In the genomic region with DNA sequence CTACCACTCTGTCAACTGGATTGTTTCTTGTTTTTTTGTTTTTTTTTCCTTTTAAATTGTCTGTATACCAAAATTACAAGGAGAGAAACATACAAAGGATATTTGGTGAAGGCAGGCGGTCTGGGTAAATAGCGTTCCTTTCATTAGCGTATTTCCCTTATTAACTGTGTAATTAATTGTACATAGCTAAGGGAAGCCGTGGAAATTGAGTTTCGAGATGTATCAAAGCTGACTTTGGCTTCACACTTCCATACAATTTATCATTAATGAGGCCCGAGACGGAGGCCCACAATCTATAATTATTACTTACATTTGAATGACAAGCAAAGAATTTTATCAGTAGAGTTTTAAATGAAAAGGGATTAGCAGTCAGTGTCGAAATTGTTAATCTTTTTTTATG, we compare ENCODE assay signal across 24 mouse cellular contexts.
DNase-seq lines count a peak whose midpoint lies in the region; ATAC-seq and TF ChIP-seq lines count a peak whose summit lies in the region.
"Had no signal": no experiment of that assay in that cellular context is flagged by ENCODE, and none has a peak within 500 bp of the region (broad histone marks: within the 10 kb centered on the region; RNA-seq: fewer than 3 reads in every experiment).

No protein-coding gene starts in this region.

- H3K9ac ChIP-seq in hindbrain, embryonic 12.5 days = no peak overlapping the region
- H3K9ac ChIP-seq in hindbrain, postnatal 0 days (replicated peaks; ENCODE audit: low read length) = no peak overlapping the region
- H3K9ac ChIP-seq in forebrain, embryonic 14.5 days (ENCODE audit: low read length) = 0 out of 2 replicates have a peak overlapping the region, but pooled peaks have one; percentile 18
- peak overlapping the region; percentile 14; the same call in 1 of the 2 replicates for H3K9ac ChIP-seq in midbrain, postnatal 0 days (replicated peaks; ENCODE audit: low read length, poor library complexity, severe bottlenecking)
- H3K9ac ChIP-seq: liver, embryonic 14.5 days; lung, embryonic 15.5 days had no signal

- no peaks in the 10 kb centered on the region for H3K27me3 ChIP-seq in hindbrain, embryonic 12.5 days
- H3K27me3 ChIP-seq in hindbrain, postnatal 0 days (ENCODE audit: insufficient read depth, low read length) = no peaks in the 10 kb centered on the region
- no peaks in the 10 kb centered on the region for H3K27me3 ChIP-seq in forebrain, embryonic 14.5 days (replicated peaks; ENCODE audit: control insufficient read depth, insufficient read depth, low read length)
- H3K27me3 ChIP-seq in midbrain, embryonic 10.5 days (ENCODE audit: low read depth, poor library complexity, severe bottlenecking) = no peaks in the 10 kb centered on the region
- H3K27me3 ChIP-seq in midbrain, postnatal 0 days (ENCODE audit: insufficient read depth, low read length) = no peaks in the 10 kb centered on the region
- no peaks in the 10 kb centered on the region for H3K27me3 ChIP-seq in embryonic facial prominence, embryonic 10.5 days (replicated peaks; ENCODE audit: low read depth, poor library complexity, severe bottlenecking)
- H3K27me3 ChIP-seq: lung, embryonic 15.5 days had no signal

- peak overlapping the region; percentile 75; the same call in 1 of the 2 replicates for H3K27ac ChIP-seq in hindbrain, embryonic 12.5 days
- H3K27ac ChIP-seq in hindbrain, postnatal 0 days = no peak overlapping the region
- H3K27ac ChIP-seq in forebrain, embryonic 14.5 days (ENCODE audit: low read depth, low read length) = peak overlapping the region; percentile 58
- peak overlapping the region; percentile 82 for H3K27ac ChIP-seq in midbrain, embryonic 10.5 days (replicated peaks)
- H3K27ac ChIP-seq in midbrain, postnatal 0 days (ENCODE audit: low read depth, low read length) = peak overlapping the region; percentile 83
- H3K27ac ChIP-seq in embryonic facial prominence, embryonic 10.5 days (replicated peaks) = no peak overlapping the region
- H3K27ac ChIP-seq: gastrocnemius, adult 2 months; liver, embryonic 14.5 days; lung, embryonic 15.5 days; macrophage had no signal

- H3K36me3 ChIP-seq in hindbrain, embryonic 12.5 days = peaks cover 6% of the 10 kb centered on the region; the same call in 1 of the 2 replicates
- no peaks in the 10 kb centered on the region for H3K36me3 ChIP-seq in hindbrain, postnatal 0 days (ENCODE audit: insufficient read depth, low read length)
- 0 out of 2 replicates have a peak, but pooled peaks cover 3% of the 10 kb centered on the region for H3K36me3 ChIP-seq in forebrain, embryonic 14.5 days (ENCODE audit: control insufficient read depth, insufficient read depth, low read length)
- H3K36me3 ChIP-seq in midbrain, embryonic 10.5 days = peaks cover 67% of the 10 kb centered on the region
- no peaks in the 10 kb centered on the region for H3K36me3 ChIP-seq in midbrain, postnatal 0 days (ENCODE audit: insufficient read depth, low read length)
- peaks cover 9% of the 10 kb centered on the region; the same call in 1 of the 2 replicates for H3K36me3 ChIP-seq in embryonic facial prominence, embryonic 10.5 days (replicated peaks)
- H3K36me3 ChIP-seq: G1E; lung, embryonic 15.5 days had no signal

- no peak overlapping the region for H3K4me2 ChIP-seq in hindbrain, embryonic 12.5 days (replicated peaks)
- H3K4me2 ChIP-seq in hindbrain, postnatal 0 days (ENCODE audit: low read depth, low read length) = no peak overlapping the region
- H3K4me2 ChIP-seq in forebrain, embryonic 14.5 days (ENCODE audit: low read length) = no peak overlapping the region
- no peak overlapping the region for H3K4me2 ChIP-seq in midbrain, postnatal 0 days (ENCODE audit: low read depth, low read length, poor library complexity, severe bottlenecking)
- H3K4me2 ChIP-seq: heart, embryonic 11.5 days; lung, embryonic 15.5 days had no signal

- no peak for TF ChIP-seq CTCF in hindbrain, postnatal 0 days (IDR thresholded peaks at IDR 0.05; ENCODE audit: low read depth)
- no peak for TF ChIP-seq CTCF in midbrain, postnatal 0 days (IDR thresholded peaks at IDR 0.05)

- WGBS in hindbrain, embryonic 12.5 days = 53% methylated on average over 8 of the region's 8 CpGs
- WGBS in hindbrain, postnatal 0 days = 44% methylated on average over 8 of the region's 8 CpGs
- 9% methylated on average over 8 of the region's 8 CpGs for WGBS in forebrain, embryonic 14.5 days
- WGBS in midbrain, embryonic 10.5 days = 58% methylated on average over 8 of the region's 8 CpGs
- 25% methylated on average over 8 of the region's 8 CpGs for WGBS in midbrain, postnatal 0 days
- 83% methylated on average over 8 of the region's 8 CpGs for WGBS in embryonic facial prominence, embryonic 10.5 days

- peaks cover 72% of the 10 kb centered on the region for H3K4me1 ChIP-seq in hindbrain, embryonic 12.5 days
- H3K4me1 ChIP-seq in hindbrain, postnatal 0 days (ENCODE audit: insufficient read depth, low read length) = peaks cover 27% of the 10 kb centered on the region; the same call in 1 of the 2 replicates
- H3K4me1 ChIP-seq in forebrain, embryonic 14.5 days (ENCODE audit: control insufficient read depth, insufficient read depth, low read length) = peaks cover 63% of the 10 kb centered on the region
- peaks cover 100% of the 10 kb centered on the region for H3K4me1 ChIP-seq in midbrain, embryonic 10.5 days
- H3K4me1 ChIP-seq in midbrain, postnatal 0 days (ENCODE audit: insufficient read depth, low read length) = peaks cover 37% of the 10 kb centered on the region
- peaks cover 54% of the 10 kb centered on the region for H3K4me1 ChIP-seq in embryonic facial prominence, embryonic 10.5 days

- H3K9me3 ChIP-seq in hindbrain, embryonic 12.5 days (replicated peaks) = no peaks in the 10 kb centered on the region
- H3K9me3 ChIP-seq in hindbrain, postnatal 0 days (ENCODE audit: low read length) = no peaks in the 10 kb centered on the region
- H3K9me3 ChIP-seq in forebrain, embryonic 14.5 days (replicated peaks; ENCODE audit: control insufficient read depth, low read length) = no peaks in the 10 kb centered on the region
- no peaks in the 10 kb centered on the region for H3K9me3 ChIP-seq in midbrain, embryonic 10.5 days (replicated peaks)
- H3K9me3 ChIP-seq in midbrain, postnatal 0 days (ENCODE audit: low read length) = no peaks in the 10 kb centered on the region
- no peaks in the 10 kb centered on the region for H3K9me3 ChIP-seq in embryonic facial prominence, embryonic 10.5 days
- H3K9me3 ChIP-seq: lung, embryonic 15.5 days had no signal

- ATAC-seq in hindbrain, embryonic 12.5 days (ENCODE audit: low FRiP score) = no peak
- no peak for ATAC-seq in hindbrain, postnatal 0 days
- ATAC-seq in forebrain, embryonic 14.5 days = no peak
- ATAC-seq in midbrain, postnatal 0 days (ENCODE audit: low FRiP score) = no peak
- ATAC-seq: activated CD4-positive, CD25-positive, alpha-beta regulatory T cell, adult 4 months; inflammation-experienced regulatory T-cells, adult 6 months had no signal

- no peak for DNase-seq in hindbrain, postnatal 0 days (ENCODE audit: low spot score)
- no peak for DNase-seq in forebrain, embryonic 14.5 days (ENCODE audit: low spot score)
- no peak for DNase-seq in midbrain, embryonic 10.5 days (ENCODE audit: low spot score)
- no peak for DNase-seq in midbrain, postnatal 0 days (ENCODE audit: low spot score)
- no peak for DNase-seq in frontal cortex, adult 2 months (ENCODE audit: extremely low spot score in 1 of 2, low spot score in 1 of 2)
- no peak for DNase-seq in embryonic facial prominence, embryonic 10.5 days (ENCODE audit: low spot score)
- DNase-seq in adrenal gland, adult 2 months = no peak
- DNase-seq: adrenal gland, postnatal 14 days; cerebellum, adult 11-12 months; cerebellum, postnatal 25 days; gastrocnemius, adult 2 months; heart, postnatal 14 days; kidney, adult 2 months; kidney, postnatal 36 days; right cerebral cortex, postnatal 14 days; thymus, postnatal 36 days had no signal

- H3K4me3 ChIP-seq in hindbrain, embryonic 12.5 days = no peak overlapping the region
- H3K4me3 ChIP-seq in hindbrain, postnatal 0 days (ENCODE audit: low read length) = no peak overlapping the region
- H3K4me3 ChIP-seq in forebrain, embryonic 14.5 days (ENCODE audit: low read depth, low read length) = no peak overlapping the region
- H3K4me3 ChIP-seq in midbrain, embryonic 10.5 days = no peak overlapping the region
- no peak overlapping the region for H3K4me3 ChIP-seq in midbrain, postnatal 0 days (ENCODE audit: low read depth, low read length)
- H3K4me3 ChIP-seq in embryonic facial prominence, embryonic 10.5 days = no peak overlapping the region
- H3K4me3 ChIP-seq: gastrocnemius, adult 2 months; lung, embryonic 15.5 days had no signal

Comparison
In these comparisons a context has a peak if more than half of its experiments do, and no peak if none do; other contexts are left out.
1. H3K27ac ChIP-seq: peak in hindbrain, embryonic 12.5 days (single experiment), forebrain, embryonic 14.5 days (single experiment), midbrain, embryonic 10.5 days (single experiment) and midbrain, postnatal 0 days (single experiment); none in hindbrain, postnatal 0 days (single experiment) and embryonic facial prominence, embryonic 10.5 days (single experiment).
2. H3K9ac ChIP-seq: peak in forebrain, embryonic 14.5 days (single experiment) and midbrain, postnatal 0 days (single experiment); none in hindbrain, embryonic 12.5 days (single experiment) and hindbrain, postnatal 0 days (single experiment).